Mouse (Mus musculus) adrenal gland, postnatal 10 days (tissue): Measurements from ENCODE around the gene Kcnj2. TPM values are rescaled to one million over a fixed set of nuclear protein-coding genes. Genes with fewer than 3 reads are reported as not detected.

ENCODE experiments used
- DNase-seq: peaks from one replicate; pipeline ENCODE4 v3.0.0; 2021; ENCODE audit warnings: mixed read lengths
- total RNA-seq, 2 experiments: library from RNA; stranded (reverse); gene quantifications; 2 replicates each; pipeline ENCODE4 v1.2.3; 2021

The Kcnj2 gene
- total RNA-seq, 2 experiments from 2014 or later: 4.5 to 7.6 TPM

GRCm38 (mm10) chr11:111091117-111091516, 25.2 kb downstream of the Kcnj2 start:
- no peak for DNase-seq

- DNase-seq: no peak
Observed at GRCm38 (mm10) chr11:111092967-111093366, 27.0 kb downstream of the Kcnj2 start.

GRCm38 (mm10) chr11:111096612-111097011, 30.6 kb downstream of the Kcnj2 start:
- no peak for DNase-seq

GRCm38 (mm10) chr11:111100131-111100530, 34.2 kb downstream of the Kcnj2 start:
- DNase-seq: no peak

GRCm38 (mm10) chr11:111100651-111101050, 34.7 kb downstream of the Kcnj2 start:
- DNase-seq: no peak

GRCm38 (mm10) chr11:111101620-111102176, 35.7 kb downstream of the Kcnj2 start:
- no peak for DNase-seq

- no peak for DNase-seq
Observed at GRCm38 (mm10) chr11:111104422-111104821, 38.5 kb downstream of the Kcnj2 start.

GRCm38 (mm10) chr11:111108130-111108529, 42.2 kb downstream of the Kcnj2 start:
- DNase-seq: no peak

GRCm38 (mm10) chr11:111121514-111121913, 55.5 kb downstream of the Kcnj2 start:
- DNase-seq: no peak

GRCm38 (mm10) chr11:111123324-111123723, 57.4 kb downstream of the Kcnj2 start:
- no peak for DNase-seq

GRCm38 (mm10) chr11:111125963-111126362, 60.0 kb downstream of the Kcnj2 start:
- DNase-seq: no peak

Other genes with a start within 250 kb of the Kcnj2 start
- under 1 TPM; 0.45 to 0.48 TPM for gene Kcnj16, start 98.1 kb upstream of the Kcnj2 start, total RNA-seq